Mouse (Mus musculus) regulatory T cell (primary cell): ENCODE measurements around the gene Sytl1.

ENCODE experiments used
- in situ Hi-C: fragments of 300-600 bp; cut with MboI, MseI; formaldehyde crosslinking; loops from one replicate; pipeline ENCODE4 v1.15.1; 2025; ENCODE audit warnings: high pct_unique_total_duplicates

The Sytl1 gene

DNA sequence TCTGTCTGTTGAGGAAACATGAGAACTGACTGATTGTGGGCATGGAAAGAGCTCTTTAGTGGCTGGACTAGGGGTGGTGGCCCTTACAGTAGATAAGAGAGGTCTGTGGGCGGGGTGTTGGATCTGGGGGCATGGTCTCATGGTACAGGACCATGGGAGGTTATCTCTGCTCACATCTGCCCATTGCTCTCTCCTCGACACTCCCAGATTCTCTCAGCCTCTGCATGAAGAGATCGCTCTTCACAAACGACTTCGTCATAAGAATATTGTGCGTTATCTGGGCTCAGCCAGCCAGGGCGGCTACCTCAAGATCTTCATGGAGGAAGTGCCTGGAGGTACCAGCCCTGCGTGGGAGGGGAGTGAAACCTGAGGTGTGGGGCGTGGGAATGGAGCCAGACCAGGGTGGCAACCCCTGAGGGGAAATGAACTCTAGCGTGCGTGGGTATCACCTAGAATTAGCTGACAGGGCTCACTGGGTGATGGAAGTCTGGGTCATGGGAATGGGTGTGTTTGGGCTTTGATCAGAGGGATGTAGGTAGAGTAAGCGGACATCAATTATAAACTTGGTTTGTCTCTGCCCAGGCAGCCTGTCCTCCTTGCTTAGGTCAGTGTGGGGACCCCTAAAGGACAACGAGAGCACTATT, 15.0 kb downstream of the Sytl1 start:
- in situ Hi-C loops = loop anchor here (5.0 kb wide), 1 partner anchor 36 kb away; the partner anchor contains the start of genes Cd164l2 and Gpr3

DNA sequence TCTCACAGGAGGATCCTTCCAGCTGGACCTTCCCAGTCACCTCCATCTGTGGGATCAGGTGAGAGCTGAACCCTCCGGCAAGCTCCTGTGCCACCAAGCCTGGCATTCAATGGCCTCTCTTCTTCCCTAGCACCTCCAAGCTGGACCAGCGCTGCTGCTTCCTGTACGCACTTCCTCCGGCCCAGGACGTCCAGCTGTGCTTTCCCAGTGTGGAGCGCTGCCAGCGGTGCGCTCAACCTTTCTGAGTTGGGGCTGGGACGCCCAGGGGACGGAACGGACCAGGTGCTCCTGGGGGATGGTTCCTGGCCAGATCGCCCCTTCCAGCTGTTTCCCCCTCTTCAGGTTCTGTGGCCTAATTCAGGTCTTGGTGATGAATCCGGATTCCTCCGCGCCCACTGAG, 15.8 kb downstream of the Sytl1 start:
- in situ Hi-C loops = loop anchor here (5.0 kb wide), 1 partner anchor 35 kb away; the partner anchor contains the start of genes Cd164l2 and Gpr3

DNA sequence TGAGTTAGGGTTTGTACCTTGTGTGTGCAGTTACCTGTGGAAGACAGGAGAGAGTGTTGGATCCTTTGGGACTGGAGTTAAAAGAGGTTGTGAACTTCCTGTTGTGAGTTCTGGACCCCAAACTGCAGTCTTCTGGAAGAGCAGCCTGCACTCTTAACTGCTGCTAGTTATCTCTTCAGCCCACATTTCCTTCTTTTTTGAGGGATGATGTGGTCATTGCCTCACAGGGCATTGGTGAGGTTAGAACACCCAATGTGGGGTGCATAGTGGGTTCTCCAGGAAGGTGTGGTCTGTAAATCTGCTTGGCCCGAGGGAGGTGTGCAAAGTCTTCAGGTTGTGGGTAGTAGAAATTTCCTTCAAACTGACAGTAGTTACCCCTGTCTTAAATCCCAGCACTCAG, 18.6 kb downstream of the Sytl1 start:
- in situ Hi-C loops = no loop called here

DNA sequence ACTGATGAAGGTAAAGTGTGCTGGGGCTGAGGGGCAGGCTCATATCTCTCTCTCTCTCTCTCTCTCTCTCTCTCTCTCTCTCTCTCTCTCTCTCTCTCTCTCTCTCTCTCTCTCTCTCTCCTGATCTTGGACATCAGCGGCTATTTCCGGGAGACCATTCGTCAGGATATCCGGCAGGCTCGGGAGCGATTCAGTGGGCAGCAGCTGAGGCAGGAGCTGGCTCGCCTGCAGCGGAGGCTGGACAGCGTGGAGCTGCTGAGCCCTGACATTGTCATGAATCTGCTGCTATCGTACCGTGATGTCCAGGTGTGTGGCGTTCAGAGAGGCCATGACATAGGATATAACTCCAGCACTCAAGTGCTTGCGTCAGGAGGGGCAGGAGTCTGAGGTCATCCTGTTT, 19.4 kb downstream of the Sytl1 start:
- in situ Hi-C loops = no loop called here

DNA sequence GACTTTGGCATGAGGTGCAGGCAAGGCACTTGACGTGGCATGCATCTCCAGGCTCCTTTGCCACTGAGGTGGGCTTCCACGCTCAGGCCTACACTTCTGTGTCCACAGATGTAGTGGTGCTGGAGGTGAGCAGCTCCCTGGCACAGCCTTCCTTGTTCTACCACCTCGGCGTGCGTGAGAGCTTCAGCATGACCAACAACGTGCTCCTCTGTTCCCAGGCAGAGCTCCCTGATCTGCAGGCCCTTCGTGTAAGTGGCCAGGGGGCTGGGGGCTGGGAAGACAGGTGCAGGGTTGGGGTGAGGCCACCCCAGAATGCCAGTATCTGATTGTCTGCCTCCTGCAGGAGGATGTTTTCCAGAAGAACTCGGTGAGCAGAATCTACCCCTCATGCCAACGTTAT, 20.2 kb downstream of the Sytl1 start:
- in situ Hi-C loops = no loop called here

DNA sequence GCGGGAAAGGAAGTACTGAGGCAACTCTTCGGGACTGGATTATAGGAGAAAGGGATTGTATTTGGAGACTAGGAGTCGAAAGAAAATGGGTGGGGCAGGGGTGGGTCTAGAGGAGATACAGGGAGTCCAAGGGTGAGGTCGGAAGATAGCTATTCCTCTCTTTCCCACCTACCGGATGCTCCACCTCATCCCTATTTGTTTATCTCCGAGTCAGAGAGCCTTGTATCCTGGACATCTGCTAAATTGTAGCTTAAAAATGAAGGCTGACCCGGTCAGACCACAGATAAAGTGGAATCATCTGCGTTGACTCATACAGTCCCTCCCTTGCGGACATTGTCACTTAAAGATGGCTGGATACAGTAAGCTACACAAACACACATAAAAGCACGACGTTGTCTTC, 21.0 kb downstream of the Sytl1 start:
- in situ Hi-C loops = no loop called here

DNA sequence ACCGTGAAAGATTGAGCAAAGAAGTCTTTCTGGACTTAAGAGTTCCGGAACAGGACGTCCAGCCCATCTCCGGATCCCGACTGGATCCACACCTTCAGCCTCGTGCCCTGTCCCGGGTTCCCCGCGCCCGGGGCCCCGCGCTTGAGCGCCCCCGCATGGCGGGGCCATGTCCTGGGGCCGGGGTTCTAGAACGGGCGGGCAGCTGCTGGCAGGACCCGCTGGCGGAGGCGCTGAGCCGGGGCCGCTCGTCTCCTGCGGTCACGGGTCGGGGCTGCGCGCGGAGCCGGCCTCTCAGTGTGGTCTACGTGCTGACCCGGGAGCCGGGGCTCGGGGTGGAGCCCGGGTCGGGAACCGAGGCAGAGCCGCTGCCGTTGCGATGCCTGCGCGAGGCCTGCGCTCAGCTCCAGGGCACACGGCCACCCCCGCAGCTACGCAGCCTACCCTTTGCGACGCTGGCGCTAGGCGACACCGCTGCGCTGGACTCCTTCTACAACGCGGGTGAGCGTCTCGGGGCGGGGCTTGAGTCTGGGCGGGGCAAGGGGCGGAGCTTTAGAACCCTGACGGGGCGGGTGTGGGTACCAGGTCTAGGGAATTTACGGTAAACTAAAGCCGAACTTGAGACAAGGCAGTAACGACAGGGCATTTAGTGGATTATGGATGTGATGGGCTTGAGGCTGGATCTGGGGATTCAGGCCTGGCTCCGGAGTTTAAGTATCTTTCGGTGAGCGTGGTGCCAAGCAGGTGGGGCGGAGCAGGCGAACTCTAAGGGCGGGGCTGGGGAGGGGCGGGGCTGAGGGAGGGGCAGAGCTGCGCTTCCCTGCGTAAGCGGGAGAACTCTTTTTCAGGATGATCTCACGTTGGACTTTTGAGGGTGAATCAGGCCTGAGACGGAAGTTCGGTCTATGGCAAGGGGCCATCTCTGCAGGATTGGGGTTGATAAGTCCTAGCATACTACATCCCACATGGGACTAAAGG, 21.7 kb downstream of the Sytl1 start:
- in situ Hi-C loops = no loop called here

DNA sequence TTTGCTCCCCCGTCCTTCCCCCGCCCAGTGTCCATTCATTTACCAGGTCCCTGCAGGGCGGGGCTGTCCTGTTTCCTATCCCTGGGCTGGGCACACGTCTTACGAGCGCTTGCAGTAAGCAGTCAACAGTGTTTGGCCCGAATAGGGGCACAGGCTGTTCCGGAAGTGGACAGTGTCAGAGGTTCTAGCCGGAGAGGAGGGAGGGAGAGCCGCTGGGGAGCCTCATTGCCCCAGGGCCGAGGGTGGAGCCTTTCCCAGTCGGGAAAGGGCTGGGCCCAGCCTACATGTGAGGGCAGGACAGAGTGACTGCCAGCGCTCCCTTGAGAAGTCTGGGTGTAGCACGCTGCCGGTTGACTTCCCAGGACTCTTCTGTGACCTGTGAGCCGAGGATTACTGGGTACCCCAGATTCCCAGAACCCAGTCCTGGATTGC, 22.4 kb downstream of the Sytl1 start, which contains the start of gene Map3k6:
Gene Map3k6 (plus strand): TSS at position 329 of the 432 bp plus-strand sequence.
- in situ Hi-C loops = no loop called here

DNA sequence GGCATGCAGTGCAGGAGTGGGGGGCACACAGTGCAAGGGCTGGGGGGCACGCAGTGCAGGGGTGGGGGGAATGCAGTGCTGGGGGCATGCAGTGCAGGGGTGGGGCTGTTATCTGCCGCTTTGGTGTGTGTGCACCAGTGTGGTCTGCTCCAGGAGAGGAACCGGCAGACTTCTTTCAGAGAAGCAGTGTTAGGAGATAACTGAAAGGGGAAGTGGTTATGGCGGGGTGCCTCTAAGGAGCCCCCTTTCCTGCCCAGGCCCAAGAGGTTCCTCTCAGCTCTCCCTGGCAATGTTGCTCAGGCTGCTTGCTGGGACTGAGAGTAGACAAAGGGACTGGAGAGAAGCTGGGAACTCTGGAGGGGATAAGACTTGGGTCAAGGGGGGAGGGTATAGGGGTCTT, 25.0 kb downstream of the Sytl1 start:
- in situ Hi-C loops = no loop called here

DNA sequence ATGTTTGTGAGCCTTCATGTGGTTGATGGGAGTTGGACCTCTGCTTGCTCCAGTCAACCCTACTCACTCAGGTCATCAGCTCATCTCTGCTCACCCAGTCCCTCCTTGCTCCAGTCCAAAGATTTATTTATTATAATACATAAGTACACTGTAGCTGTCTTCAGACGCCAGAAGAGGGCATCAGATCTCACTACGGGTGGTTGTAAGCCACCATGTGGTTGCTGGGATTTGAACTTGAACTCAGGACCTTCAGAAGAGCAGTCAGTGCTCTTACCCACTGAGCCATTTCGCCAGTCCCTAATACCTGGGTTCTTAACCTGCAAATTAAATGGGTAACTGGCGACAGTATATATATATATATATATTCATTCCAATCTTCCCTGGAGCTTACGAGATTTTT, 27.5 kb downstream of the Sytl1 start:
- in situ Hi-C loops = no loop called here

DNA sequence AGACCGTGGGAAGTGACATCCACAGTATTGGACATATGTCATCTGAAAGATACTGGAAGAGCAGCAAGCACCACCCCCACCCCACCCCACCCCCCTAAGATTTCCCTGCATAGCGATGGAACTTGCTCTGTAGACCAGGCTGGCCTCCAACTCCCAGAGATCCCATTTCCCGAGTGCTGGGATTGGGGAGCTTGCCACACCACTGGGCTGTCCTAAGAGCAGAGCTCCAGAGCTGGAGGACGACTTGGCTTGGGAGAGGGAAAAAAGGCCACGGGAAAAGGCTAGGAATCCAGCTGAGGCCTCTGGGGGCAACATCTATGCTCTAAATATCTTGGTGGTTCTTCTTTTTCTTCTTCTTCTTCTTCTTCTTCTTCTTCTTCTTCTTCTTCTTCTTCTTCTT, 28.1 kb downstream of the Sytl1 start:
- in situ Hi-C loops = no loop called here

DNA sequence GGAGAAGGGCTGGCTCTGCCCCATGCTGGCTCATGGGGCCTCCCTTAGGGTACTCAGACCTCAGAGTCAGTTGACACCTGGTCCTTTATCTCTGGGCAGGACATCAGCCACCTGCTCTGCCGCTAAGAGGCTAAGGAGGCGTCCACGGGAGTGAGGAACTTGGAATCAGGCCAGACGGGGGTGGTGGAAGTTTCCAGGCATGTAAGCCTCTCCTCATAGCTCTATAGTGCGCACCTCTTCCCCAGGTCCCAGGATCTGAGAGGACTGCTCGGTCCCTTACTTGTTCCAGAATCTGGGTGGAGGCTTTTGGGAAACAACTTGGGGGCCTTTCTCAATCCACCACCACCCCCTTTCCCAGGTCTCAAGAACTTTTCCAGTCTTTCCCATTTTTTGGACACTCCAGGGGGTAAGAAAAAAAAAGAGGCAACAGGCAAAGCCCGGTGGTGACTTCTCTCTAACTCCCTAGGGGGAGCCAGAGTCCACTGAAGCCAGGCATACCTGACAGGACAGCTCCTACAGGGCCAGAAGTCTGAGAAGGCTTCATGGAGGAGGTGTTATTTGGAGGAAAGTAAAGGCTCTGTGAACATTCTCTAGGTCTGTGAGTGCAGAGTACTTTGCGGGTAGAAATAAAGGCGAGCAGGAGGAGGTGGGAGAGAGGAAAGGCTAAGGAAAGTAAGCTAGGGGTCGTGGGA, 29.5 kb downstream of the Sytl1 start:
- in situ Hi-C loops = no loop called here

DNA sequence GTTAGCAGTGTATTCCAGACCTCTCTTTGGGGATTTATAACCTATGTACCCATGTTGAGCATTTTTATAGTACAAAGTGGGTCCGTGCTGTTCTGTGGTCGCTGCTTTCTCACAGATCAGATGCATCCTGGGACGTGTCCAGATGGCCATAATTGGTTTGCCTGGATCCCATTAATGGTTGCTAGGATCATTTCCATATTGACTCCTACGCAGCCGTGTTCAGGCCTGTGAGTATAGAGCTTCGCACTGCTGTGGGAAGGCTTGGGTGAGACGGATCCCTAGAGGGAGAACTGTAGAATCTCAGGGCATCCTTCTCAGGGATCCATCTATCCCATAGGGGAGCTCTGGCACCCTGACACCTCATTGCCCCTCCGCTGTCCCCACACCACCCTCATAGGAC, 33.3 kb downstream of the Sytl1 start:
- in situ Hi-C loops = no loop called here

DNA sequence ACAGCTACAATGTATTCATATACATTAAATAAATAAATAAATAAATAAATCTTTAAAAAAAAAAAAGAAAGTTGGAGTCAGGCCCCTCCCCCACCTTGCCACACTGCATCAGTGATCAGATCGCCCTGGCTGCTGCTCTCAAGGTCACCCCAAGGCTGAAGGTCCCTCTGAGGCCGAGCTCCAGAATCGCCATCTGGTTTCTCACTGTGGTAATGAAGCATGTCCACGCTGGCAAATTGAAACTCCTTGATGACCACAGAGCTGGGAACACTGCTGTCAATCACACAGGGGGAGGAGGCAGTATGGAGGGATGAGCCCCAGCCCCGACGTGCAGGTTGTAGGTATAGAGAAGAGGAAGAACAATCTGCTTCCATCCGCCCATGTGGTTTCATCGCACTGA, 35.3 kb downstream of the Sytl1 start:
- in situ Hi-C loops = no loop called here

DNA sequence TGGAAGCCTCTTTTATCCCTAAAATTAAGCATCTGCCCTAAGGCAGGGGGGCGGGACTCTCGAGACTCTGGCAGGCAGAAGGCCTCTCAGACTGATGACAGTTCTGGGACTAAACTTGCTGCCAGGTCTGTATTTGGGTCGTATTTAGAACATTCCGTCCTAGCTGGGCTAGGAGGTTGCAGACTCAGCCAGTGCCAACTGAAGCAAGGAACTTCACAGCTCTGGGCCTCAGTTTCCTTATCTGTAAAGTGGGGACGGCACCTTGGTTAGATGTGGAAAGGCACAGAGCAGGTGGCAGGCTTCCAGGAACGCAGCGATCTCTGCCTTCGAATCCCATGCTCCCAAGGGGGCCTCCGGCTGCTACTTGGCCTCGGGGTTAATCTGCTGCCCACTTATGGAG, 36.8 kb downstream of the Sytl1 start:
- in situ Hi-C loops = no loop called here

DNA sequence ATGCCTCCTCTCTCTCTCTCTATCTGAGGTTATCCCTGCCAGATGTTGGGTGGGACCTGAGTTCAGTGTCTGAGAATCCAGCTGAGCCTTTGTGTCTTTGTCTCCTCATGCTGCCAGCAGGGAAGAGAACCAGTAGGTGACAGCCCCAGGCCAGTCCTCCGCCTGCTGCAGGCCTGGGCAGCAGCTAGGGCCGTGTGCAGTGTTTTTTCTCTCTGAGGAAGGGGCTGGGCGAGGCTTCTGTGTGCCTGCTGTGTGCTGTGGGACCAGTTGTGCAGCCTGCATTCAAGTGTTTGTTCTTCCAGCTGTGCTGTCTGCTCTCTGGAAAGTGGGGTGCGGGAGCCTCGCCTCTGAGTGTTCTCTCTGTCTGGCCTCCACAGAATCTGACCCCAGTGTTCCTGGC, 39.0 kb downstream of the Sytl1 start:
- in situ Hi-C loops = no loop called here

DNA sequence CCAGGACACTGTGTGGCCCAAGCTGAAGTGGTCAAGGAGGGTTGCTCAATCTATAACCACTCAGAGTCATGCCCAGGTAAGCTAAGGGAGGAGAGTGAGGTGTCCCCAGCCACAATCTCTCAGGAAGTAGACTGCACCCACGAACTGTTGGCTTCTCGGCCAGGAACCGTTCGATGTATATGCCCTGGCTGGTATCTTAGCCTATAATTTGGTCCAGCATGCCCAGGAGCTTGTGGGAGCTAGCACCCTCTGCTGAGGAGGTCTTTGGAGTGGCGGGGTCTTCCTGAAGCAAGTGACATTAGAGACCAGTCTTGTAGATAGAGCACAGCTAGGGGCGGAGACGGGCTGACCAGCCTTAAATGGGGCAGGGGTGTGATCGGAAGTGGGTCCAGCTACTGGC, 41.2 kb downstream of the Sytl1 start:
- in situ Hi-C loops = no loop called here

DNA sequence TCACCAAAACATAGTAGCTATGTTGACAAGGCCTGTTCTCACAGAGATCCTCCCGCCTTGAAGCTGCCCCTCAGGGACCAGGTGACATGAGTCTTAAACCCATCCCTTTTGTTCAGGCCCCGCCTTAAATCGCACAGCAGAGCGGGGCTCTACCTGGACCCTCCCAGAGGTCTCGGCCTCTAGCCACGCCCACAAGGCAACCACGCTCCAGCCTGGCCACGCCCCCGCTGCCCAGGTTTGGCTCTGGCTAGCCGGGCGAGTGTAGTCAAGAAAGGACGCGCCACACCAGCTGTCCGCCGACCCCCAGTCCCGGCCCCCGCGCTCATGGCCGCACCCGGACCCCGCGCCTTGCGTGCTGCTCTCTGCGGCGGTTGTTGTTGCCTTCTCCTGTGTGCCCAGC, 42.3 kb downstream of the Sytl1 start:
- in situ Hi-C loops = no loop called here

DNA sequence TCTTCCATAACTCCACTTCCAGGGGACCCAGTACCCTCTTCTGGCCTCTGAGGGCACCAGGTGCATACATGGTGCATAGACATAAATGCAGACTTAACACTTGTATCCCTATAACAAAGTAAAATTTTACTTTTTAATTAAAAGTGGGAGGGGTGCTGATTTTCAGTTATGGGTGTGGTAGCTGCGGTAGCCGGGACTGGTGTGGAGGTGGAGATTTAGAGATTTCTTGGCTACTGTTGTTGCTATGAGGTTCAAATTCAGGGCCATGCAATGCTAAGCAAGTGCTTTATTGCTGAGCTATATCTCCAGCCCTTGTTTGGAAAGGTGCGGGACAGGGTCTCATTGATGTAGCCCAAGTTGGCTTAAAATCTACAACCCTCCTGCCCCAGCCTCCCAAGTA, 44.2 kb downstream of the Sytl1 start:
- in situ Hi-C loops = no loop called here

DNA sequence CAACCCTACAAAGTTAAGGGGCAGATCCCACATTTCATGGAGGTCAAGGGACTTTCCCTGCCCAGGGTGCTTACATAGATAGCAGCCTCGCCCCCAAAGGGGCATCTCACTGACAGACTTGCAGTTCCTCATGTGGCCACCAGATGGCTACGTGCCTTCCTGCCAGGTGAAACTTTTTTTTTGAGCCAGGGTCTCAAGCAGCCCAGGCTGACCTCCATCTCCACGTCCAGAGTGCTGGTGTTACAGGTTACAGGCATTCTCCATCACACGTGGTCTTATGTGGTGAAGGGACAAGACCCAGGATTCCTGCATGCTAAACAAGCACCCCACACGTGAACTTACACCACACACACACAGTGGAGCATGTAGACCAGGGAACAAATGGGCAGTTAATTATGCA, 45.3 kb downstream of the Sytl1 start:
- in situ Hi-C loops = no loop called here

DNA sequence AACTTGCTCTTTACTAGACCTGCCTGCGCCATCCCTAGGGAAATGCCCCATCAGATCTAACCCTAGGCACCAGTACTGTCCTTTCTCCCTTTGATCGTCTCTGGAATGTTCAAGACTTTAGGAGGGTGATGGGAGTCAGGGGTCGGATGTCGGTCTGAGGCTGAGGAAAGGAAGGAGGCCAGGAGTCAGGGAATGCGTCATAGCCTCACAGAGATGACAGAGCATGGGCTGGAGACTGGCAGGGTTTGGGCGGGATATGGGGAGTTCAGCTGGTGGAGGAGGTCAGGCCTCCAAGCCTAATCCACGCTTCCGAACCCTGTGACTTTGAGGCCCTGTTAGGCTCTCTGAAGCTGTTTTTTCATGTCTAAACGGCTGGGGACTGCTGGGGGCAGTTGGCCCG, 49.3 kb downstream of the Sytl1 start:
- in situ Hi-C loops = loop anchor here (5.0 kb wide), 2 partner anchors 34 to 84 kb away; no protein-coding TSS in a partner anchor

DNA sequence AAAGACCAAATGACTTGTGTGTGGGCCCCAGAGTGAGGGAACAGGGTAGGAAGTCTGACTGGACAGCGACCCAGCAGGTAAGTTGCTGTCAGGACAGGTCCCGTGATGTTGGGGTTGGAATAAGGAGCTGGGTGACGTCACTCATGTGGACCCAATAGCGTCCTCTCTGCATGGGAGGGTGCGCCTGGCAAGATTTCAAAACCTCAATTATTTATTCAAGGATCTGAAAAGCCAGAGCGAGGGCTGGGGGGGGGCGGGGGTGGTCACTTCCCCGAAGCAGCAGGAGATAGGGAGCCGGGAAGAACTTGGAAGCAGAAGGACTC, 49.7 kb downstream of the Sytl1 start:
- in situ Hi-C loops = loop anchor here (5.0 kb wide), 2 partner anchors 34 to 84 kb away; no protein-coding TSS in a partner anchor
